Mouse (Mus musculus): ENCODE results near the gene Wnt11. TPM values are rescaled to one million over a fixed set of nuclear protein-coding genes. Genes with fewer than 3 reads are reported as not detected.

The Wnt11 gene
- polyA plus RNA-seq, 1 experiment from 2014 or later = 3.6 TPM

GRCm38 (mm10) chr7:98850388-98850787 is 15.5 kb downstream of the Wnt11 start:
- no peak for ATAC-seq
- no peak overlapping the region for H3K4me3 ChIP-seq
- peaks cover 13% of the 10 kb centered on the region for H3K4me1 ChIP-seq
- H3K36me3 ChIP-seq = no peaks in the 10 kb centered on the region
- H3K9ac ChIP-seq = no peak overlapping the region
- 55% methylated on average over 5 of the region's 5 CpGs for WGBS (ENCODE audit: insufficient replicate concordance)
- H3K4me2 ChIP-seq = no peak overlapping the region
- no peaks in the 10 kb centered on the region for H3K9me3 ChIP-seq (replicated peaks)
- H3K27ac ChIP-seq = no peak overlapping the region
- peaks cover 13% of the 10 kb centered on the region for H3K27me3 ChIP-seq (replicated peaks)

GRCm38 (mm10) chr7:98851220-98851619 is 16.3 kb downstream of the Wnt11 start:
- H3K4me1 ChIP-seq = peaks cover 13% of the 10 kb centered on the region
- H3K27ac ChIP-seq = no peak overlapping the region
- ATAC-seq = no peak
- no peaks in the 10 kb centered on the region for H3K9me3 ChIP-seq (replicated peaks)
- no peak overlapping the region for H3K9ac ChIP-seq
- peaks cover 12% of the 10 kb centered on the region for H3K27me3 ChIP-seq (replicated peaks)
- H3K4me2 ChIP-seq = no peak overlapping the region
- no peak overlapping the region for H3K4me3 ChIP-seq
- 60% methylated on average over 9 of the region's 9 CpGs for WGBS (ENCODE audit: insufficient replicate concordance)
- no peaks in the 10 kb centered on the region for H3K36me3 ChIP-seq

- Histone ChIP-seq H3K9ac (no peak overlapping the region), H3K4me2 (no peak overlapping the region), H3K9me3 (replicated peaks) (no peaks in the 10 kb centered on the region), H3K27ac (no peak overlapping the region), H3K36me3 (no peaks in the 10 kb centered on the region), H3K4me1 (peaks cover 28% of the 10 kb centered on the region), H3K27me3 (replicated peaks) (no peaks in the 10 kb centered on the region), H3K4me3 (no peak overlapping the region)
- ATAC-seq = no peak
- 79% methylated on average over 18 of the region's 18 CpGs for WGBS (ENCODE audit: insufficient replicate concordance)
These were observed 18.2 kb downstream of the Wnt11 start for GRCm38 (mm10) chr7:98852950-98853650.

- WGBS (ENCODE audit: insufficient replicate concordance) = 74% methylated on average over 6 of the region's 6 CpGs
- H3K4me2 ChIP-seq = no peak overlapping the region
- no peaks in the 10 kb centered on the region for H3K36me3 ChIP-seq
- no peak overlapping the region for H3K9ac ChIP-seq
- no peak overlapping the region for H3K27ac ChIP-seq
- no peaks in the 10 kb centered on the region for H3K9me3 ChIP-seq (replicated peaks)
- no peaks in the 10 kb centered on the region for H3K27me3 ChIP-seq (replicated peaks)
- H3K4me1 ChIP-seq = peaks cover 23% of the 10 kb centered on the region
- no peak overlapping the region for H3K4me3 ChIP-seq
- no peak for ATAC-seq
These were observed 18.9 kb downstream of the Wnt11 start for GRCm38 (mm10) chr7:98853806-98854205.

- no peaks in the 10 kb centered on the region for H3K36me3 ChIP-seq
- no peaks in the 10 kb centered on the region for H3K27me3 ChIP-seq (replicated peaks)
- no peak for ATAC-seq
- 16% methylated on average over 2 of the region's 2 CpGs for WGBS (ENCODE audit: insufficient replicate concordance)
- H3K4me1 ChIP-seq = peaks cover 16% of the 10 kb centered on the region
- H3K27ac ChIP-seq = no peak overlapping the region
- no peak overlapping the region for H3K4me3 ChIP-seq
- no peaks in the 10 kb centered on the region for H3K9me3 ChIP-seq (replicated peaks)
- no peak overlapping the region for H3K9ac ChIP-seq
- no peak overlapping the region for H3K4me2 ChIP-seq
These were observed 20.5 kb downstream of the Wnt11 start for GRCm38 (mm10) chr7:98855388-98855787.

GRCm38 (mm10) chr7:98856128-98856527 is 21.2 kb downstream of the Wnt11 start:
- Histone ChIP-seq H3K4me3 (no peak overlapping the region), H3K9me3 (replicated peaks) (no peaks in the 10 kb centered on the region), H3K27ac (no peak overlapping the region), H3K4me1 (peaks cover 15% of the 10 kb centered on the region), H3K27me3 (replicated peaks) (no peaks in the 10 kb centered on the region), H3K4me2 (no peak overlapping the region), H3K9ac (no peak overlapping the region), H3K36me3 (no peaks in the 10 kb centered on the region)
- WGBS (ENCODE audit: insufficient replicate concordance) = 39% methylated on average over 3 of the region's 3 CpGs
- no peak for ATAC-seq

GRCm38 (mm10) chr7:98857094-98857493 is 22.2 kb downstream of the Wnt11 start:
- peaks cover 15% of the 10 kb centered on the region for H3K4me1 ChIP-seq
- no peaks in the 10 kb centered on the region; the same call in 1 of the 2 replicates for H3K27me3 ChIP-seq (replicated peaks)
- ATAC-seq = no peak
- H3K9me3 ChIP-seq (replicated peaks) = no peaks in the 10 kb centered on the region
- no peak overlapping the region for H3K9ac ChIP-seq
- no peak overlapping the region for H3K4me2 ChIP-seq
- 10% methylated on average over 3 of the region's 3 CpGs for WGBS (ENCODE audit: insufficient replicate concordance)
- no peak overlapping the region for H3K4me3 ChIP-seq
- 0 out of 2 replicates have a peak overlapping the region, but pooled peaks have one; percentile 8 for H3K27ac ChIP-seq
- H3K36me3 ChIP-seq = no peaks in the 10 kb centered on the region

- peaks cover 15% of the 10 kb centered on the region for H3K4me1 ChIP-seq
- H3K4me3 ChIP-seq = no peak overlapping the region
- no peak overlapping the region for H3K27ac ChIP-seq
- no peak for ATAC-seq
- no peaks in the 10 kb centered on the region for H3K9me3 ChIP-seq (replicated peaks)
- no peak overlapping the region for H3K4me2 ChIP-seq
- no peaks in the 10 kb centered on the region for H3K36me3 ChIP-seq
- 45% methylated on average over 2 of the region's 2 CpGs for WGBS (ENCODE audit: insufficient replicate concordance)
- H3K9ac ChIP-seq = no peak overlapping the region
- H3K27me3 ChIP-seq (replicated peaks) = peaks cover 8% of the 10 kb centered on the region; the same call in 1 of the 2 replicates
These were observed 26.1 kb downstream of the Wnt11 start for GRCm38 (mm10) chr7:98861002-98861401.

- H3K4me2 ChIP-seq = no peak overlapping the region
- no peak overlapping the region for H3K27ac ChIP-seq
- H3K4me1 ChIP-seq = peaks cover 11% of the 10 kb centered on the region
- ATAC-seq = no peak
- peaks cover 10% of the 10 kb centered on the region; the same call in 1 of the 2 replicates for H3K27me3 ChIP-seq (replicated peaks)
- no peak overlapping the region for H3K9ac ChIP-seq
- no peaks in the 10 kb centered on the region for H3K36me3 ChIP-seq
- H3K4me3 ChIP-seq = no peak overlapping the region
- 58% methylated on average over 5 of the region's 5 CpGs for WGBS (ENCODE audit: insufficient replicate concordance)
- H3K9me3 ChIP-seq (replicated peaks) = no peaks in the 10 kb centered on the region
These were observed 28.1 kb downstream of the Wnt11 start for GRCm38 (mm10) chr7:98862994-98863393.

GRCm38 (mm10) chr7:98863969-98864718 is 29.2 kb downstream of the Wnt11 start:
- Histone ChIP-seq H3K4me2 (no peak overlapping the region), H3K36me3 (no peaks in the 10 kb centered on the region), H3K9me3 (replicated peaks) (no peaks in the 10 kb centered on the region), H3K4me3 (no peak overlapping the region), H3K9ac (no peak overlapping the region), H3K4me1 (peaks cover 18% of the 10 kb centered on the region), H3K27ac (no peak overlapping the region), H3K27me3 (replicated peaks) (peaks cover 21% of the 10 kb centered on the region)
- ATAC-seq = no peak
- 49% methylated on average over 9 of the region's 9 CpGs for WGBS (ENCODE audit: insufficient replicate concordance)

GRCm38 (mm10) chr7:98867053-98867793 is 32.3 kb downstream of the Wnt11 start:
- no peaks in the 10 kb centered on the region for H3K9me3 ChIP-seq (replicated peaks)
- WGBS (ENCODE audit: insufficient replicate concordance) = 30% methylated on average over 12 of the region's 12 CpGs
- peaks cover 18% of the 10 kb centered on the region for H3K4me1 ChIP-seq
- H3K27me3 ChIP-seq (replicated peaks) = peaks cover 35% of the 10 kb centered on the region
- no peaks in the 10 kb centered on the region for H3K36me3 ChIP-seq
- H3K9ac ChIP-seq = no peak overlapping the region
- H3K4me3 ChIP-seq = no peak overlapping the region
- no peak overlapping the region for H3K27ac ChIP-seq
- ATAC-seq = no peak
- H3K4me2 ChIP-seq = no peak overlapping the region

- ATAC-seq = no peak
- Histone ChIP-seq H3K27ac (no peak overlapping the region), H3K4me1 (peaks cover 18% of the 10 kb centered on the region), H3K4me2 (no peak overlapping the region), H3K36me3 (no peaks in the 10 kb centered on the region), H3K27me3 (replicated peaks) (peaks cover 41% of the 10 kb centered on the region), H3K9me3 (replicated peaks) (no peaks in the 10 kb centered on the region), H3K9ac (no peak overlapping the region), H3K4me3 (no peak overlapping the region)
- WGBS (ENCODE audit: insufficient replicate concordance) = 32% methylated on average over 2 of the region's 2 CpGs
These were observed 32.9 kb downstream of the Wnt11 start for GRCm38 (mm10) chr7:98867794-98868150.
